Mouse (Mus musculus) G1E (cell line): ENCODE results near the gene Lrrc8d.

ENCODE experiments used
- CTCF ChIP-seq: IDR thresholded peaks from 2 replicates; pipeline ENCODE4 v1.5.1; 2012; ENCODE audit warnings: low read depth, low read length, inconsistent platforms, mixed read lengths
- GATA1 ChIP-seq: IDR thresholded peaks from 2 replicates; pipeline ENCODE4 v1.6.1; 2012; ENCODE audit warnings: borderline replicate concordance, low read length, inconsistent platforms, mixed read lengths

DNA sequence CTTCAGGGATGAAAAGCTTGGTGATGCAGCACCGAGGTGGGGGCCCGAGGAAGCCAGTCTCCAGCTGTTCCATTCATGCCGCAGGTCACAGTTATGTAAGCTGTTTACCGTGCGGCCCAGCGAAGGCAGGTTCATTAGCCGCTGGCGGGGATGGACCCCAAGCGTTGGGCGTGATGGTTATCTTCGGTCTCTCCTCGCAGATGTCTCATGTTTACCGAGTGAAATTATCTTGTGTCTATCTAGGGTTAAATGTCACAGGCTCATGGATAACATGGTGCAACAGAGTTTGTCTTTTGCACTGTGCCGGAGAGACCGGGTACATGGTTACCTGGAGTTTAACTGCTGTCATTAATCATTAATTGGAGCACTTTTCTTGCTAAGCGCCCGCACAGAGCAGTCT is 58.2 kb downstream of the Lrrc8d start:
- TF ChIP-seq CTCF, result no peak
- TF ChIP-seq GATA1, result no peak
